Mouse (Mus musculus): ENCODE results near the gene Larp1. TPM values are rescaled to one million over a fixed set of nuclear protein-coding genes. Genes with fewer than 3 reads are reported as not detected.
"Not testable (repeated sequence)": the region's sequence is repeated elsewhere in the genome, so short reads cannot be mapped to it uniquely, and the experiment has no call there.

Larp1 gene
- polyA plus RNA-seq, 1 experiment from 2014 or later: 19.5 TPM

DNA sequence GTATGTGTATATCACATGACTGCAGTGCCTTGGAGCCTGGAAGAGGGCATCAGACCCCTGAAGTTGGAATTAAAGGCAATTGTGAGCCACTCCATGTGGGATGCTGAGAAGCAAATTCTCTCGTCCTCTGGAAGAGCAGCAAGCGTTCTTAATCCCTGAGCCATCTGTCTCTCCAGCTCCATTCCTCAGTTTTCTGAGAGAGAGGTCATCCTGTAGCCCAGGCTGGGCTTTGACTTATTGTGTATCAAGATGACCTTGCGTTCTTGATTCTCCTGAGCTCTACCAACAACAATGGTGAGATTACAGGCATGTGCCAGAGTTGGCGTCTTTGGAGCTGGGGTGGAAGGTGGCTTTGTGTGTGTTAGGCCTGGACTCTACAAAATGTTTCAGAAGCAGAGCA is 85.9 kb downstream of the Larp1 start:
- 71% methylated on average over 4 of the region's 4 CpGs for WGBS (ENCODE audit: insufficient replicate concordance)
- H3K36me3 ChIP-seq (ENCODE audit: control insufficient read depth, insufficient read depth, low read length): no peaks in the 10 kb centered on the region
- no peak overlapping the region for H3K27ac ChIP-seq (ENCODE audit: low read depth, low read length)
- no peak overlapping the region for H3K4me3 ChIP-seq (ENCODE audit: low read depth, low read length)
- peaks cover 11% of the 10 kb centered on the region for H3K4me1 ChIP-seq (ENCODE audit: control insufficient read depth, insufficient read depth, low read length)
- no peaks in the 10 kb centered on the region for H3K9me3 ChIP-seq (replicated peaks; ENCODE audit: control insufficient read depth, low read length)
- H3K4me2 ChIP-seq: no peak overlapping the region
- H3K9ac ChIP-seq (ENCODE audit: low read depth, low read length): no peak overlapping the region
- ATAC-seq (replicated peaks; ENCODE audit: insufficient number of reproducible peaks, low FRiP score, low TSS enrichment): no peak
- H3K27me3 ChIP-seq (ENCODE audit: control insufficient read depth, insufficient read depth, low read length): peaks cover 3% of the 10 kb centered on the region; the same call in 1 of the 2 replicates

DNA sequence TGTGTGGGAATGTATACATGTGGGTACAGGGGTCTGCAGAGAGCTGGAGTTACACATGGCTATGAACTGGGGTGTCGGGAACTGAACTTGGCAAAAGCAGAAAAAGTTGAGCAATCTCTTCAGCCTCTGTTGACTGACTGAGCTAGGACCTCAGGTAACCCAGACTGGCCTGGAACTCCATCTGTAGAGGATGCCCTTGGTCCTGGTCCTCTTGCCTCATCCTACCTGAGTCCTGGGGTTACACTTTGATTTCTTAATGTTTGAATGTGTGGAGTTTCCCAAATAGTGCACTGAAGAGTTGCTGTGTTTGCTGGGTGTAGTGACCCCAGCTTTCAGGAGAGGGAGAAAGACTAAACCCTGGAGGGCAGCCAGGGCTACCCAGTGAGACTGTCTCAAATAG is 86.7 kb downstream of the Larp1 start:
- no peak overlapping the region for H3K27ac ChIP-seq (ENCODE audit: low read depth, low read length)
- peaks cover 11% of the 10 kb centered on the region for H3K4me1 ChIP-seq (ENCODE audit: control insufficient read depth, insufficient read depth, low read length)
- WGBS (ENCODE audit: insufficient replicate concordance): 91% methylated on average over 1 of the region's 1 CpGs
- H3K9ac ChIP-seq (ENCODE audit: low read depth, low read length): no peak overlapping the region
- H3K4me3 ChIP-seq (ENCODE audit: low read depth, low read length): no peak overlapping the region
- no peaks in the 10 kb centered on the region for H3K36me3 ChIP-seq (ENCODE audit: control insufficient read depth, insufficient read depth, low read length)
- H3K9me3 ChIP-seq (replicated peaks; ENCODE audit: control insufficient read depth, low read length): no peaks in the 10 kb centered on the region
- H3K27me3 ChIP-seq (ENCODE audit: control insufficient read depth, insufficient read depth, low read length): peaks cover 3% of the 10 kb centered on the region; the same call in 1 of the 2 replicates
- H3K4me2 ChIP-seq: no peak overlapping the region
- no peak for ATAC-seq (replicated peaks; ENCODE audit: insufficient number of reproducible peaks, low FRiP score, low TSS enrichment)

DNA sequence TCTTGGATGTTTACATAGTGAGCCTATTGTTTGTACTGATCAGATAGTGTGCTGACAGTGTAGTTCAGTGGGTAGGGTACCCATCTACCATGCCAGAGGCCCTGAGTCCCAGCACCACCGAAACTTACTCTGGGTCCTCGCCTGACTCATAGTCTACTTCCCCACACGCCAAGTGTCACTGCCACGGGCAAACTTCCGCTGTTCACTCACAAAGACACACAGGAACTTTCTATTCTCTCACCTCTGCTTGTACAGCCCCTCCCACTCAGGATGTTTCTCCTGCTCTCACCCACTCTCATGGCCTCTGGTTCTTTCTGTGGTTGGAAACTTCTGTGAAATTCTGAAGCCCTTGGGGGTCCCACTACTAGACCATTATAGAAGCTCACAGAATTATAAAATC is 87.3 kb downstream of the Larp1 start:
- Histone ChIP-seq H3K4me3 (ENCODE audit: low read depth, low read length) (no peak overlapping the region), H3K36me3 (ENCODE audit: control insufficient read depth, insufficient read depth, low read length) (no peaks in the 10 kb centered on the region), H3K9ac (ENCODE audit: low read depth, low read length) (no peak overlapping the region), H3K4me1 (ENCODE audit: control insufficient read depth, insufficient read depth, low read length) (peaks cover 11% of the 10 kb centered on the region), H3K27ac (ENCODE audit: low read depth, low read length) (no peak overlapping the region), H3K4me2 (no peak overlapping the region), H3K9me3 (replicated peaks; ENCODE audit: control insufficient read depth, low read length) (no peaks in the 10 kb centered on the region), H3K27me3 (ENCODE audit: control insufficient read depth, insufficient read depth, low read length) (peaks cover 3% of the 10 kb centered on the region; the same call in 1 of the 2 replicates)
- no peak for ATAC-seq (replicated peaks; ENCODE audit: insufficient number of reproducible peaks, low FRiP score, low TSS enrichment)
- WGBS (ENCODE audit: insufficient replicate concordance): 77% methylated on average over 5 of the region's 5 CpGs

DNA sequence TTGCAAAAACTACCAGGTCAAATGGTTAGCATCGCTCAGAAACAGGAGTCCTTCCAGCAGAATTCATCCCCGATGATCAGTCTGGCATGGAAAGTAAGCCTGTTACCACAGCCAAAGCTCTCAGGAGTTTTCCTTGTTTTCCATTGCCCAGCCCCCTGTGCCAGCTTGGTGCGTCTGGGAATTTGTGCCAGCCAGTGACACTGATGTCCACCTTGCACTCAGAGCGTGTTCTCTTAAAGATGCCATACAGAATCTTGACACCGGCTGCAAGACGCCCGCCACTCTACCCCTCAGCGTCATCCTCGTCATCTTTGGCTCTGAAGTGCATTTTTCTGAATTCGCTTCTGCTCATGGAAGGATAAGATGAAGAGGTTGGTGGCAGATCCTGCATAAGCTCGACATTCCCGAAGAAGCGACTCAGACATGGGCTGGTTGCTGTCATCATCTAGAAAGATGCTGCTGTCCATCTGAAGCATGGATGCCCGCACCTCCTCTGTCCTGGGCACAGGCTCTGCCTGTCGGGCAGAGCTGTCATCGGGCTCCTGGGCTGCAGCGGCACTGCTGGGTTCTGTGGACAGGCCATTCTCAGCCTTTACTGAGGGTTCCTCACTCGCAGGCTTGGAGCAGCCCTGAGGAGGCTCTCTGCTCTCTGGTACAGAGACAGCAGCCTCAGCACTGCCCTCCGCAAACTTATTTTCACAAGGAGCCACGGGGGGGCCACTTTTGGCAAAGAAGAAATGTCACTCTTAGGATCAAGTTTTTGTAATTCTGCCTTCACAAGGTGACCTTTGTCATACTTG is 88.2 kb downstream of the Larp1 start:
- no peaks in the 10 kb centered on the region for H3K36me3 ChIP-seq (ENCODE audit: control insufficient read depth, insufficient read depth, low read length)
- WGBS (ENCODE audit: insufficient replicate concordance): 41% methylated on average over 20 of the region's 20 CpGs
- H3K9ac ChIP-seq (ENCODE audit: low read depth, low read length): no peak overlapping the region; the same call in 1 of the 2 replicates
- no peaks in the 10 kb centered on the region for H3K9me3 ChIP-seq (replicated peaks; ENCODE audit: control insufficient read depth, low read length)
- ATAC-seq (replicated peaks; ENCODE audit: insufficient number of reproducible peaks, low FRiP score, low TSS enrichment): no peak
- peak overlapping the region; percentile 79 for H3K4me2 ChIP-seq
- no peak overlapping the region for H3K27ac ChIP-seq (ENCODE audit: low read depth, low read length)
- H3K4me3 ChIP-seq (ENCODE audit: low read depth, low read length): peak overlapping the region; percentile 47
- H3K4me1 ChIP-seq (ENCODE audit: control insufficient read depth, insufficient read depth, low read length): peaks cover 11% of the 10 kb centered on the region
- H3K27me3 ChIP-seq (ENCODE audit: control insufficient read depth, insufficient read depth, low read length): peaks cover 3% of the 10 kb centered on the region; the same call in 1 of the 2 replicates

DNA sequence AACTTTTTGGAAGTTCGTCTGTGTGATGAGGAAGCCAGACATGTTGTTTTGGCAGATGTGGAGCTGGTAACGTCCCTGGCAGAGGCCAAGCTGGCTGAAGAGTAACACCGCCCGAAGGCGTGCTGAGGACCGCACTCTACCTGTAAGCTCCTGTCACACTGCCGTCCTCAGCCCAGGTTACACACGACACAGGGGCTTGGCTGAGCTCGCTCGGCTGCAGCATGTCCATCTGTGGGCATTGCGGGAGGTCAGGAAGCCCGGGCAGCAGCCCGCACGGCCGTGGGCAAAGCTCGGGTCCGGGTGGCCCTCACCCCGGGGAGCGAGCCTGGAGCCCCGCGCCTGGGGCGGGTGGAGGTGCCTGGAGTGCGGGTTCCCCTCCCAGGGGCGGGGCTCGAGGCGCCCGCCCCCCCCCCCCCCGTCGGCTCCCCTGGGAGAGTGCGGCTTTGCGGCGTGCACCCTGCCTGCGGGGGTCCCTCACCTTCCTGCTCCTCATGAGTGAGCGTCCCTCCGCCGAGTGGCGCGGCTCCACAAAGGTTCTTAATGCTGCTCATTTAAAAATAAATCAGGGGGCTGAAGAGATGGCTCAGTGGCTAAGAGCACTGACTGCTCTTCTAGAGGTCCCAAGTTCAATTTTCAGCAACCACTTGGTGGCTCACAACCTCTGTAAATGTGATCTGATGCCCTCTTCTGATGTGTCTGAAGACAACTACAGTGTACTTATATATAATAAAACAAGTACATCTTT is 88.9 kb downstream of the Larp1 start:
- Histone ChIP-seq H3K4me1 (ENCODE audit: control insufficient read depth, insufficient read depth, low read length) (peaks cover 7% of the 10 kb centered on the region), H3K27ac (ENCODE audit: low read depth, low read length) (no peak overlapping the region), H3K9ac (ENCODE audit: low read depth, low read length) (peak overlapping the region; percentile 54; the same call in 1 of the 2 replicates), H3K4me3 (ENCODE audit: low read depth, low read length) (peak overlapping the region; percentile 47), H3K4me2 (peak overlapping the region; percentile 79), H3K9me3 (replicated peaks; ENCODE audit: control insufficient read depth, low read length) (no peaks in the 10 kb centered on the region), H3K27me3 (ENCODE audit: control insufficient read depth, insufficient read depth, low read length) (peaks cover 3% of the 10 kb centered on the region; the same call in 1 of the 2 replicates), H3K36me3 (ENCODE audit: control insufficient read depth, insufficient read depth, low read length) (no peaks in the 10 kb centered on the region)
- ATAC-seq (replicated peaks; ENCODE audit: insufficient number of reproducible peaks, low FRiP score, low TSS enrichment): 0 out of 2 replicates have a peak, but pooled peaks have one; percentile 53
- 2% methylated on average over 31 of the region's 38 CpGs for WGBS (ENCODE audit: insufficient replicate concordance)

DNA sequence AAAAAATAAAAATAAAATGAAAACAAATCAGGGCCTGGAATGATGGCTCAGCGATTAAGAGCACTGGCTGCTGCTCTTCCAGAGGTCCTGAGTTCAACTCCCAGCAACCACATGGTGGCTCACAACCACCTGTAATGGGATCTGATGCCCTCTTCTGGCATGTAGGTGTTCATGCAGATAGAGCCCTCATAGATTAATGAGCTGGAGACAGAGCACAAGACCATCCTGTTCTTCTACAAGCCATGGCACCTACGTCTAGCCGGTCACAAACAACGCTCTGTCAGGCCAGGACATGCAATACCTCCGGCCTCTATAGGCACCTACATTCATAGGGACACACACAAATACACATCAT is 89.5 kb downstream of the Larp1 start:
- H3K4me1 ChIP-seq (ENCODE audit: control insufficient read depth, insufficient read depth, low read length); ATAC-seq (replicated peaks; ENCODE audit: insufficient number of reproducible peaks, low FRiP score, low TSS enrichment); H3K27me3 ChIP-seq (ENCODE audit: control insufficient read depth, insufficient read depth, low read length); H3K36me3 ChIP-seq (ENCODE audit: control insufficient read depth, insufficient read depth, low read length); H3K9me3 ChIP-seq (replicated peaks; ENCODE audit: control insufficient read depth, low read length); H3K27ac ChIP-seq (ENCODE audit: low read depth, low read length); H3K9ac ChIP-seq (ENCODE audit: low read depth, low read length): not testable (repeated sequence)
- H3K4me3 ChIP-seq (ENCODE audit: low read depth, low read length): peak overlapping the region; percentile 47
- H3K4me2 ChIP-seq: peak overlapping the region; percentile 79
- 63% methylated on average over 5 of the region's 5 CpGs for WGBS (ENCODE audit: insufficient replicate concordance)

DNA sequence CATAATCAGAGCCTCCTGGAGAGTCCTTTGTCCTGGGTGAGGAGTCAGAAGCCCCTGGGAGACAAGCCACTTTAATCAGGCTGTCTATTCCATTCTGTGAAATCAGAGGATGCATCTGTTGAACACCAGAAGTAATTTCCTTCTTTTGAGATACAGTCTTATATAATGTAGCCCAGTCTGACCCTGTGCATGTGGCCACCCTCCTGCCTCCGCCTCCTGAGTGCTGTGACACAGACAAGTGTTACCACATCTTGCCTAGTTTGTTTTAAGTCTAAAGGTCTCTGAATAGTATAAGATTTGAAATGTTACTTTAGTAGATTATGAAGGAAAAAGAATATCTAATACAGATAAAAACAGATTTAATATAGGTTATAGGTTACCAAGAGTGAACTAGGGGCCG is 91.1 kb downstream of the Larp1 start:
- ATAC-seq (replicated peaks; ENCODE audit: insufficient number of reproducible peaks, low FRiP score, low TSS enrichment): no peak
- H3K27ac ChIP-seq (ENCODE audit: low read depth, low read length): no peak overlapping the region
- peaks cover 3% of the 10 kb centered on the region; the same call in 1 of the 2 replicates for H3K27me3 ChIP-seq (ENCODE audit: control insufficient read depth, insufficient read depth, low read length)
- H3K36me3 ChIP-seq (ENCODE audit: control insufficient read depth, insufficient read depth, low read length): no peaks in the 10 kb centered on the region
- H3K4me1 ChIP-seq (ENCODE audit: control insufficient read depth, insufficient read depth, low read length): peaks cover 10% of the 10 kb centered on the region
- no peak overlapping the region for H3K4me3 ChIP-seq (ENCODE audit: low read depth, low read length)
- H3K9me3 ChIP-seq (replicated peaks; ENCODE audit: control insufficient read depth, low read length): no peaks in the 10 kb centered on the region
- no peak overlapping the region for H3K4me2 ChIP-seq
- H3K9ac ChIP-seq (ENCODE audit: low read depth, low read length): no peak overlapping the region
- WGBS (ENCODE audit: insufficient replicate concordance): 93% methylated on average over 2 of the region's 2 CpGs

DNA sequence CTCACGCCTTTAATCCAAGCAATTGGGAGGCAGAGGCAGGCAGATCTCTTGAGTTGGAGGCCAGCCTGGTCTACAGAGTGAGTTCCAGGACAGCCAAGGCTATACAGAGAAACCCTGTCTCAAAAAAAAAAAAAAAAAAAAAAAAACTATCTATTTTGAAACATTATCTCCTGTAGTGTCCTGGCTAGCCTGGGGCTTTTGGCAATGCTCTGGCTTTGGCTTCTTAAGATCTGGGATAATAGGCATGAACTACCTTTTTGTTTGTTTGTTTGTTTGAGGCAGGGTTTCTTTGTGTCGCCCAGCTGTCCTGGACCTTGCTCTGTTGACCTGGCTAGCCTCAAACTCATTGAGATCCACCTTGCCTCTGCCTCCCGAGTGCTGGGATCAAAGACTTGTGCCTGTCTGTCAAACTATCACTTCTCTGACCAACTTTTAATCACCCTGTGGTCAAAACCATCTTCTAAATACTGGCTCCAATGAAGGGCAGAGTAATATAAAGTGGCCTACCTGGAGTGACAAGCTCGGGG is 92.4 kb downstream of the Larp1 start:
- Histone ChIP-seq H3K4me3 (ENCODE audit: low read depth, low read length) (no peak overlapping the region), H3K27ac (ENCODE audit: low read depth, low read length) (no peak overlapping the region), H3K36me3 (ENCODE audit: control insufficient read depth, insufficient read depth, low read length) (no peaks in the 10 kb centered on the region), H3K4me2 (no peak overlapping the region), H3K4me1 (ENCODE audit: control insufficient read depth, insufficient read depth, low read length) (peaks cover 10% of the 10 kb centered on the region), H3K9me3 (replicated peaks; ENCODE audit: control insufficient read depth, low read length) (no peaks in the 10 kb centered on the region), H3K9ac (ENCODE audit: low read depth, low read length) (no peak overlapping the region), H3K27me3 (ENCODE audit: control insufficient read depth, insufficient read depth, low read length) (peaks cover under 1% of the 10 kb centered on the region; the same call in 1 of the 2 replicates)
- WGBS (ENCODE audit: insufficient replicate concordance): 78% methylated on average over 4 of the region's 4 CpGs
- no peak for ATAC-seq (replicated peaks; ENCODE audit: insufficient number of reproducible peaks, low FRiP score, low TSS enrichment)
